Mouse (Mus musculus) midbrain, embryonic 16.5 days (tissue): ENCODE results near the gene Mael. TPM values are rescaled to one million over a fixed set of nuclear protein-coding genes. Genes with fewer than 3 reads are reported as not detected.

Experiments used
- ATAC-seq: fragments of 200-750 bp; cut with Nextera tagmentation; 2 replicates; pipeline ENCODE4 v1.8.0; 2017; ENCODE audit warnings: moderate TSS enrichment
- H3K27ac ChIP-seq: fragments of 300-500 bp; sonication (generic); 2 replicates; pipeline ENCODE4 v1.5.1; 2014; ENCODE audit warnings: mild to moderate bottlenecking, low read length, mixed read lengths
- H3K27me3 ChIP-seq: fragments of 300-500 bp; sonication (generic); 2 replicates; pipeline ENCODE4 v1.6.1; 2014; ENCODE audit warnings: low read depth, low read length, mixed read lengths; ENCODE audit not compliant: control insufficient read depth, insufficient read depth
- H3K36me3 ChIP-seq: fragments of 300-500 bp; sonication (generic); 2 replicates; pipeline ENCODE4 v1.6.1; 2014; ENCODE audit warnings: mild to moderate bottlenecking, low read length, moderate library complexity, mixed read lengths; ENCODE audit not compliant: control insufficient read depth, insufficient read depth
- H3K4me1 ChIP-seq: fragments of 300-500 bp; sonication (generic); 2 replicates; pipeline ENCODE4 v1.6.1; 2014; ENCODE audit warnings: mild to moderate bottlenecking, low read length, mixed read lengths; ENCODE audit not compliant: control insufficient read depth, insufficient read depth
- H3K4me2 ChIP-seq: fragments of 300-500 bp; sonication (generic); 2 replicates; pipeline ENCODE4 v1.6.1; 2014; ENCODE audit warnings: mild to moderate bottlenecking, low read length, mixed read lengths
- H3K4me3 ChIP-seq: fragments of 300-500 bp; sonication (generic); 2 replicates; pipeline ENCODE4 v1.5.1; 2014; ENCODE audit warnings: low read depth, mild to moderate bottlenecking, low read length, moderate library complexity, mixed read lengths
- H3K9ac ChIP-seq: fragments of 300-500 bp; sonication (generic); 2 replicates; pipeline ENCODE4 v1.6.1; 2014; ENCODE audit warnings: low read depth, low read length, mixed read lengths
- H3K9me3 ChIP-seq: fragments of 300-500 bp; sonication (generic); replicated peaks from 2 replicates; pipeline ENCODE4 v1.6.1; 2014; ENCODE audit warnings: mild to moderate bottlenecking, low read length, mixed read lengths; ENCODE audit not compliant: control insufficient read depth, poor library complexity, severe bottlenecking
- whole genome bisulfite sequencing: fragments of 180-500 bp; shearing (Covaris S2); extraction: QIAGEN DNeasy Blood & Tissue Kit; methylation state at CpG from one replicate; pipeline ENCODE4 v1.1.7; 2014; 5-methylcytosine and 5-hydroxymethylcytosine counted together
- polyA plus RNA-seq: library from polyadenylated mRNA; unstranded; fragments of >200 nt; fragmentation: Nextera tagmentation; extraction: Ambion mirVana; gene quantifications from 2 replicates; pipeline ENCODE4 v1.2.1, GENCODE M21; 2015

The Mael gene
- polyA plus RNA-seq, 1 experiment from 2014 or later = not detected

- Histone ChIP-seq H3K4me2 (no peak overlapping the region), H3K4me3 (no peak overlapping the region), H3K36me3 (no peaks in the 10 kb centered on the region), H3K4me1 (peaks cover 8% of the 10 kb centered on the region), H3K27me3 (no peaks in the 10 kb centered on the region), H3K9me3 (no peaks in the 10 kb centered on the region), H3K27ac (peak overlapping the region; percentile 5; the same call in 1 of the 2 replicates), H3K9ac (no peak overlapping the region)
- WGBS = 82% methylated on average over 22 of the region's 22 CpGs
- no peak for ATAC-seq
Observed at GRCm38 (mm10) chr1:166184391-166185229, 53.9 kb downstream of the Mael start.

- H3K9ac ChIP-seq = no peak overlapping the region
Observed at GRCm38 (mm10) chr1:166182952-166183627, 55.5 kb downstream of the Mael start.

GRCm38 (mm10) chr1:166181510-166181909 is 57.0 kb downstream of the Mael start:
- no peak overlapping the region for H3K4me2 ChIP-seq
- no peaks in the 10 kb centered on the region for H3K36me3 ChIP-seq
- H3K27me3 ChIP-seq = no peaks in the 10 kb centered on the region
- 93% methylated on average over 7 of the region's 7 CpGs for WGBS
- H3K9ac ChIP-seq = no peak overlapping the region
- no peak for ATAC-seq
- no peaks in the 10 kb centered on the region for H3K9me3 ChIP-seq
- no peak overlapping the region for H3K4me3 ChIP-seq
- H3K27ac ChIP-seq = no peak overlapping the region
- H3K4me1 ChIP-seq = peaks cover 8% of the 10 kb centered on the region

More at GRCm38 (mm10) chr1:166182952-166183627, 55.5 kb downstream of the Mael start:
- WGBS = 56% methylated on average over 10 of the region's 10 CpGs
- peak; percentile 36 for ATAC-seq
- Histone ChIP-seq H3K36me3 (no peaks in the 10 kb centered on the region), H3K4me1 (peaks cover 8% of the 10 kb centered on the region), H3K9me3 (no peaks in the 10 kb centered on the region), H3K4me3 (no peak overlapping the region), H3K27ac (peak overlapping the region; percentile 28; the same call in 1 of the 2 replicates), H3K4me2 (no peak overlapping the region), H3K27me3 (no peaks in the 10 kb centered on the region)

GRCm38 (mm10) chr1:166173621-166174020 is 64.9 kb downstream of the Mael start:
- no peak overlapping the region for H3K4me2 ChIP-seq
- no peak overlapping the region for H3K27ac ChIP-seq
- WGBS = 75% methylated on average over 9 of the region's 9 CpGs
- no peaks in the 10 kb centered on the region for H3K36me3 ChIP-seq
- H3K9ac ChIP-seq = no peak overlapping the region
- H3K4me1 ChIP-seq = no peaks in the 10 kb centered on the region
- no peak for ATAC-seq
- H3K4me3 ChIP-seq = no peak overlapping the region
- H3K9me3 ChIP-seq = no peaks in the 10 kb centered on the region
- no peaks in the 10 kb centered on the region for H3K27me3 ChIP-seq

- H3K27me3 ChIP-seq = no peaks in the 10 kb centered on the region
- no peak for ATAC-seq
- WGBS = 81% methylated on average over 3 of the region's 3 CpGs
- no peak overlapping the region for H3K27ac ChIP-seq
- no peaks in the 10 kb centered on the region for H3K9me3 ChIP-seq
- H3K4me1 ChIP-seq = no peaks in the 10 kb centered on the region
- no peaks in the 10 kb centered on the region for H3K36me3 ChIP-seq
- H3K9ac ChIP-seq = no peak overlapping the region
- H3K4me2 ChIP-seq = no peak overlapping the region
- no peak overlapping the region for H3K4me3 ChIP-seq
Observed at GRCm38 (mm10) chr1:166172992-166173391, 65.6 kb downstream of the Mael start.

GRCm38 (mm10) chr1:166170852-166171251 is 67.7 kb downstream of the Mael start:
- Histone ChIP-seq H3K9me3 (no peaks in the 10 kb centered on the region), H3K9ac (no peak overlapping the region), H3K27ac (no peak overlapping the region), H3K36me3 (no peaks in the 10 kb centered on the region), H3K4me1 (no peaks in the 10 kb centered on the region), H3K27me3 (no peaks in the 10 kb centered on the region), H3K4me3 (no peak overlapping the region), H3K4me2 (no peak overlapping the region)
- no peak for ATAC-seq
- WGBS = 95% methylated on average over 12 of the region's 12 CpGs

GRCm38 (mm10) chr1:166169713-166170112 is 68.8 kb downstream of the Mael start:
- Histone ChIP-seq H3K4me2 (no peak overlapping the region), H3K4me3 (no peak overlapping the region), H3K9me3 (no peaks in the 10 kb centered on the region), H3K4me1 (no peaks in the 10 kb centered on the region), H3K9ac (no peak overlapping the region), H3K36me3 (no peaks in the 10 kb centered on the region), H3K27me3 (no peaks in the 10 kb centered on the region), H3K27ac (no peak overlapping the region)
- no peak for ATAC-seq
- WGBS = 96% methylated on average over 7 of the region's 7 CpGs

GRCm38 (mm10) chr1:166168017-166168416 is 70.5 kb downstream of the Mael start:
- no peaks in the 10 kb centered on the region for H3K9me3 ChIP-seq
- no peaks in the 10 kb centered on the region for H3K27me3 ChIP-seq
- ATAC-seq = no peak
- no peak overlapping the region for H3K4me2 ChIP-seq
- H3K9ac ChIP-seq = no peak overlapping the region
- H3K4me3 ChIP-seq = no peak overlapping the region
- H3K36me3 ChIP-seq = no peaks in the 10 kb centered on the region
- H3K4me1 ChIP-seq = no peaks in the 10 kb centered on the region
- WGBS = 95% methylated on average over 7 of the region's 7 CpGs
- H3K27ac ChIP-seq = no peak overlapping the region

GRCm38 (mm10) chr1:166167405-166167804 is 71.1 kb downstream of the Mael start:
- H3K4me3 ChIP-seq = no peak overlapping the region
- H3K4me2 ChIP-seq = no peak overlapping the region
- H3K36me3 ChIP-seq = no peaks in the 10 kb centered on the region
- H3K9me3 ChIP-seq = no peaks in the 10 kb centered on the region
- no peak overlapping the region for H3K9ac ChIP-seq
- WGBS = 73% methylated on average over 4 of the region's 4 CpGs
- ATAC-seq = no peak
- H3K27me3 ChIP-seq = no peaks in the 10 kb centered on the region
- H3K27ac ChIP-seq = no peak overlapping the region
- no peaks in the 10 kb centered on the region for H3K4me1 ChIP-seq
